Mouse (Mus musculus): ENCODE data around the gene Nat8f5. TPM values are rescaled to one million over a fixed set of nuclear protein-coding genes. Genes with fewer than 3 reads are reported as not detected.
"Not testable (repeated sequence)": the region's sequence is repeated elsewhere in the genome, so short reads cannot be mapped to it uniquely, and the experiment has no call there.

The Nat8f5 gene
- total and polyA plus RNA-seq, 2 experiments from 2014 or later: not detected

DNA sequence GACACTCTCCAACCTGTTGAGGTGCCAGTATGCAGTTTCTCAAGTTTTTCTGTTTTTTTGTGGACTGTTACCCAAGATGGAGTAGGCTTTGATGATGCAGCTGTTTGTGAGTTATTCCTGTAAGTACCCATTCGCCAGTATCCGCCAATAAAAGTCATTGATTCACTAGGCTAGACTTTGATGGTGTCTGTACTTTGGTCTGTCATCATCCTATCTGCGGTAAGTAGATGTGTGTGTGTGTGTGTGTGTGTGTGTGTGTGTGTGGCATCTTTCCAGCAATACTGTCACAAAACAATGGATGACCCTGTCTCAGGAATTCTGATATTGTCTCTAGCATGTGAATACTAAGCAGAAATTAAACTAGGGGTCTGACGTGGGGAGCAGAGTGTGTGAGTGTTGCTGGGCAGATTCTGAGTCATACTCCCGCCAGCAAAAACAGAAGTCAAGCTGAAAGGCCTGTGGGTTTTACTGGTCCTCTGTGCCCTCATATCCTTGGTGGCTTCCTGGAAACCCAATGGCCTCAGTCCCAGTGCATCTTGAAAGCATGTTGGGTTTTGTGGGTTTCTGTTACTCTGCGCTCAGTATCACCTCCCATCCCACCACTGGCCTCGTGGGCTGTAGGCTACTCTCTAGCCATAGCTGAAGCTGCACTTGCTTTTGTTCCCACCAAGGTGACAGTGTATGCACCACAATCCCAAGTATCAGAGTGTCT is 30.4 kb upstream of the Nat8f5 start:
- no peak overlapping the region for H3K4me2 ChIP-seq (ENCODE audit: low read depth, low read length)
- no peaks in the 10 kb centered on the region for H3K36me3 ChIP-seq (replicated peaks; ENCODE audit: control insufficient read depth, insufficient read depth, low read length)
- 78% methylated on average over 7 of the region's 7 CpGs for WGBS
- H3K4me3 ChIP-seq (ENCODE audit: low read depth, low read length): no peak overlapping the region
- H3K9me3 ChIP-seq (replicated peaks; ENCODE audit: control insufficient read depth, low read length): no peaks in the 10 kb centered on the region
- DNase-seq (ENCODE audit: low spot score) (no peak), ATAC-seq (ENCODE audit: insufficient read depth, low read depth) (no peak)
- no peak overlapping the region for H3K9ac ChIP-seq (replicated peaks; ENCODE audit: low read depth, low read length)
- no peaks in the 10 kb centered on the region for H3K4me1 ChIP-seq (ENCODE audit: control insufficient read depth, insufficient read depth)
- TF ChIP-seq EP300 (IDR thresholded peaks at IDR 0.05; ENCODE audit: low read depth): no peak
- no peak for TF ChIP-seq CTCF (IDR thresholded peaks at IDR 0.05; ENCODE audit: low read depth)
- H3K27ac ChIP-seq (ENCODE audit: low read depth): no peak overlapping the region
- no peaks in the 10 kb centered on the region for H3K27me3 ChIP-seq (ENCODE audit: control insufficient read depth, insufficient read depth, low read length)

DNA sequence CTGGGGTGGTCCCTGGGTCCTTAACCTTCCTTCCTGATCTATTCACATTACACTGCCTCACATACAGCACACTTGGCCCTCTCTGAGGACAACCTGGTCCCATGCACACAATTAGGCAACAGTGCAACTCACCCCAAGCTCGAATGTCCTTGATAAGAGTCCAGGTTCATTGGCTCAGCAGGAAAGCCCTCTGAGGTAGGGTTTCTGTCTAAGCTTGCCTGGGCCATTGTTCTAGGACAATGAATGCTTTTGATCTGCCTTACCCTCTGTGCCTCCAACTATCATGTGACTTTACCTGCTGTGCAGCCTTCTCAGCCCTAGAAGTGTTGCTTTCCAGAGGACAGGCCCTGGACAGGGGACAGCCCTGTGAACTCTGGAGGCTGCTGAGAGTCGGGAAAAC is 28.5 kb upstream of the Nat8f5 start:
- 28% methylated on average over 2 of the region's 2 CpGs for WGBS
- H3K27ac ChIP-seq (ENCODE audit: low read depth): no peak overlapping the region
- no peak overlapping the region for H3K9ac ChIP-seq (replicated peaks; ENCODE audit: low read depth, low read length)
- no peak overlapping the region for H3K4me3 ChIP-seq (ENCODE audit: low read depth, low read length)
- no peaks in the 10 kb centered on the region for H3K9me3 ChIP-seq (replicated peaks; ENCODE audit: control insufficient read depth, low read length)
- no peak for ATAC-seq (ENCODE audit: insufficient read depth, low read depth)
- H3K4me1 ChIP-seq (ENCODE audit: control insufficient read depth, insufficient read depth): no peaks in the 10 kb centered on the region
- no peak for DNase-seq (ENCODE audit: low spot score)
- no peaks in the 10 kb centered on the region for H3K36me3 ChIP-seq (replicated peaks; ENCODE audit: control insufficient read depth, insufficient read depth, low read length)
- TF ChIP-seq CTCF (IDR thresholded peaks at IDR 0.05; ENCODE audit: low read depth) (no peak), EP300 (IDR thresholded peaks at IDR 0.05; ENCODE audit: low read depth) (no peak)
- H3K4me2 ChIP-seq (ENCODE audit: low read depth, low read length): no peak overlapping the region
- no peaks in the 10 kb centered on the region for H3K27me3 ChIP-seq (ENCODE audit: control insufficient read depth, insufficient read depth, low read length)

DNA sequence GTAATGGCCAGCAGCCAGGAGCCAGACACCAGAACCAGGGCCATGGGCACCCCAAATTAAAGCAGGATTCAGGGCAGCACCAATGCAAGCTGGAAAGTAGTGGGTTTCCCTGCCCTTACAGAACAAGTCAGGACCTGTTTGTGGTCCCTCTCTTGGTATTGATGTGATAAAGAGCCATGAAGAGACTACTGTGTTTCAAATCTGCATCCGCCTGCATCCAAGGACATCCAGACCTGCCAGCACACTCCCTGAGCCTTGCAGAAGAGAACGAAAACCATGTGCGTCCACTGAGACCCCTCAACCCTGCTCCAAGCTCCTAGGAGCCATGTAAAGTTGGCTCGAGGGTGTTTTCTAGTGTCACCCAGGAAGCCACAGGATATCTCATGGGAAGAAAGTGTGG is 27.4 kb upstream of the Nat8f5 start:
- H3K4me2 ChIP-seq (ENCODE audit: low read depth, low read length): no peak overlapping the region
- no peak for TF ChIP-seq EP300 (IDR thresholded peaks at IDR 0.05; ENCODE audit: low read depth)
- no peak for TF ChIP-seq CTCF (IDR thresholded peaks at IDR 0.05; ENCODE audit: low read depth)
- H3K36me3 ChIP-seq (replicated peaks; ENCODE audit: control insufficient read depth, insufficient read depth, low read length): no peaks in the 10 kb centered on the region
- no peak overlapping the region for H3K9ac ChIP-seq (replicated peaks; ENCODE audit: low read depth, low read length)
- H3K4me1 ChIP-seq (ENCODE audit: control insufficient read depth, insufficient read depth): no peaks in the 10 kb centered on the region
- ATAC-seq (ENCODE audit: insufficient read depth, low read depth) (no peak), DNase-seq (ENCODE audit: low spot score) (no peak)
- no peak overlapping the region for H3K4me3 ChIP-seq (ENCODE audit: low read depth, low read length)
- H3K27me3 ChIP-seq (ENCODE audit: control insufficient read depth, insufficient read depth, low read length): no peaks in the 10 kb centered on the region
- WGBS: 78% methylated on average over 4 of the region's 4 CpGs
- H3K9me3 ChIP-seq (replicated peaks; ENCODE audit: control insufficient read depth, low read length): no peaks in the 10 kb centered on the region
- no peak overlapping the region for H3K27ac ChIP-seq (ENCODE audit: low read depth)

DNA sequence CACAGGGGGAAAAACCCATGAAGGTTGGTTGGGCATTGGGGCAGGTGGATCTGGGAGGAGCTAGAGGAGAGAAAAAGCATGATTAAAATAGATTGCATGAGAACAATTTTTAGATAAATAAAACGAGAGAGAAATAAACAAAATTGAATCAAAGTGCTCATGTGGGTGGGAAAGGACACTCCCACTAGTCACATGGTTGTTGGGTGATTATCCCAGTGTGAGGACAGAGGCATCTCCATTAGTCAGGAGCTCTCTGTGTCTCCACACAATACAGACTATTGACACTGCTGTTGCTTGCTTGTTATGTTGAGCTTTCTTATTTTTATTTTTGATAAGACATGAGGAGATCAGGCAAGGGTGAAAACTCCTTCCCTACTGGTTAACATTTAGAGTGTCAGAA is 26.1 kb upstream of the Nat8f5 start:
- no peak overlapping the region for H3K27ac ChIP-seq (ENCODE audit: low read depth)
- TF ChIP-seq EP300 (IDR thresholded peaks at IDR 0.05; ENCODE audit: low read depth): no peak
- TF ChIP-seq CTCF (IDR thresholded peaks at IDR 0.05; ENCODE audit: low read depth): no peak
- H3K4me1 ChIP-seq (ENCODE audit: control insufficient read depth, insufficient read depth): no peaks in the 10 kb centered on the region
- H3K4me3 ChIP-seq (ENCODE audit: low read depth, low read length): no peak overlapping the region
- DNase-seq (ENCODE audit: low spot score): no peak
- 27% methylated on average over 1 of the region's 1 CpGs for WGBS
- no peaks in the 10 kb centered on the region for H3K9me3 ChIP-seq (replicated peaks; ENCODE audit: control insufficient read depth, low read length)
- H3K36me3 ChIP-seq (replicated peaks; ENCODE audit: control insufficient read depth, insufficient read depth, low read length): no peaks in the 10 kb centered on the region
- no peak for ATAC-seq (ENCODE audit: insufficient read depth, low read depth)
- H3K4me2 ChIP-seq (ENCODE audit: low read depth, low read length): no peak overlapping the region
- no peaks in the 10 kb centered on the region for H3K27me3 ChIP-seq (ENCODE audit: control insufficient read depth, insufficient read depth, low read length)
- H3K9ac ChIP-seq (replicated peaks; ENCODE audit: low read depth, low read length): no peak overlapping the region

DNA sequence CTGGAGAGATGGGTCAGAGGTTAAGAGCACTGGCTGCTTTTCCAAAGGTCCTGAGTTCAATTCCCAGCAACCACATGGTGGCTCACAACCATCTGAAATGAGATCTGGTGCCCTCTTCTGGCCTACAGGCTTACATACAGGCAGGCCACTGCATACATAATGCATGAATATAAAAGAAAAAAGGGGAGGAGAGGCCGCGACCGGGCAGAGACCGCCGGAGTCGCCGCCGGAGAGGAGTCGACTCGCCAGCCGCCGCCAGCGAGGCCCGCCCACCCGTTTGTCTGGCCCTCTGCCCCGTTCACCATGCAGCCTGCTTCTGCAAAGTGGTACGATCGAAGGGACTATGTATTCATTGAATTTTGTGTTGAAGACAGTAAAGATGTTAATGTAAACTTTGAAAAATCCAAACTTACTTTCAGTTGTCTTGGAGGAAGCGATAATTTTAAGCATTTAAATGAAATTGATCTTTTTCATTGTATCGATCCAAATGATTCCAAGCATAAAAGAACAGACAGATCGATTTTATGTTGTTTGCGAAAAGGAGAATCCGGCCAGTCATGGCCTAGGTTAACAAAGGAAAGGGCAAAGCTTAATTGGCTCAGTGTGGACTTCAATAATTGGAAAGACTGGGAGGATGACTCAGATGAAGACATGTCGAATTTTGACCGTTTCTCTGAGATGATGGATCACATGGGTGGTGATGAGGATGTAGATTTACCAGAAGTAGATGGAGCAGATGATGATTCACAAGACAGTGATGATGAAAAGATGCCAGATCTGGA is 23.1 kb upstream of the Nat8f5 start:
- ATAC-seq (ENCODE audit: insufficient read depth, low read depth); DNase-seq (ENCODE audit: low spot score); H3K27ac ChIP-seq (ENCODE audit: low read depth): not testable (repeated sequence)

More for the DNA sequence above, 23.1 kb upstream of the Nat8f5 start:
- 79% methylated on average over 25 of the region's 25 CpGs for WGBS
- H3K4me2 ChIP-seq (ENCODE audit: low read depth, low read length); H3K9me3 ChIP-seq (replicated peaks; ENCODE audit: control insufficient read depth, low read length); H3K27me3 ChIP-seq (ENCODE audit: control insufficient read depth, insufficient read depth, low read length); H3K36me3 ChIP-seq (replicated peaks; ENCODE audit: control insufficient read depth, insufficient read depth, low read length); H3K4me3 ChIP-seq (ENCODE audit: low read depth, low read length); H3K9ac ChIP-seq (replicated peaks; ENCODE audit: low read depth, low read length); H3K4me1 ChIP-seq (ENCODE audit: control insufficient read depth, insufficient read depth): not testable (repeated sequence)
